Mouse (Mus musculus): Measurements from ENCODE around the gene Acot3. TPM values are rescaled to one million over a fixed set of nuclear protein-coding genes. Genes with fewer than 3 reads are reported as not detected.
"Not testable (repeated sequence)": the region's sequence is repeated elsewhere in the genome, so short reads cannot be mapped to it uniquely, and the experiment has no call there.

The Acot3 gene
- total RNA-seq, 2 experiments from 2014 or later: not detected

- DNase-seq: no peak
These were observed 7.9 kb upstream of the Acot3 start for GRCm38 (mm10) chr12:84044045-84044444.

GRCm38 (mm10) chr12:84046906-84047305 lies 5.0 kb upstream of the Acot3 start:
- no peak for DNase-seq

DNA sequence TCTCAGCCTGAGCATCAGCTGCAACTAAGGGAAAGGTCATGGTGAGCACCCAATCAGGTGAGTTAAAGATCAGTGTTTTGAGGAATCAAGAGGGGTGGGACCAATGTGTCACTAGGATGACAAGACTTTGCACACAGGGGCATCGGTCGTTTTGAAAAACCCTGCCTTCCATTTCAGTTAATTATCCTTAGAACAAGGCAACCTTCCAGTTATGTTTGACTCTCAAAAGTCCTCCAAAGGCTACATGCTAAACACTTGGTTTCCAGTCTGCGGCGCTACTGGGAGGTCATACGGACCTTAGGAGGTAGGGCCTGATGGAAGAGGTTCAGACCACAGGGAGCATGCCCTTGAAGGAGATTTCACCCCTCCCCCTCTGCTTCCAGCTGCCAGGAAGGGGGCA lies 1.2 kb upstream of the Acot3 start:
- DNase-seq: not testable (repeated sequence)

- DNase-seq: no peak
These were observed 665 bp downstream of the Acot3 start for GRCm38 (mm10) chr12:84052609-84053008.

GRCm38 (mm10) chr12:84053173-84053572 lies 1.2 kb downstream of the Acot3 start:
- no peak for DNase-seq

DNA sequence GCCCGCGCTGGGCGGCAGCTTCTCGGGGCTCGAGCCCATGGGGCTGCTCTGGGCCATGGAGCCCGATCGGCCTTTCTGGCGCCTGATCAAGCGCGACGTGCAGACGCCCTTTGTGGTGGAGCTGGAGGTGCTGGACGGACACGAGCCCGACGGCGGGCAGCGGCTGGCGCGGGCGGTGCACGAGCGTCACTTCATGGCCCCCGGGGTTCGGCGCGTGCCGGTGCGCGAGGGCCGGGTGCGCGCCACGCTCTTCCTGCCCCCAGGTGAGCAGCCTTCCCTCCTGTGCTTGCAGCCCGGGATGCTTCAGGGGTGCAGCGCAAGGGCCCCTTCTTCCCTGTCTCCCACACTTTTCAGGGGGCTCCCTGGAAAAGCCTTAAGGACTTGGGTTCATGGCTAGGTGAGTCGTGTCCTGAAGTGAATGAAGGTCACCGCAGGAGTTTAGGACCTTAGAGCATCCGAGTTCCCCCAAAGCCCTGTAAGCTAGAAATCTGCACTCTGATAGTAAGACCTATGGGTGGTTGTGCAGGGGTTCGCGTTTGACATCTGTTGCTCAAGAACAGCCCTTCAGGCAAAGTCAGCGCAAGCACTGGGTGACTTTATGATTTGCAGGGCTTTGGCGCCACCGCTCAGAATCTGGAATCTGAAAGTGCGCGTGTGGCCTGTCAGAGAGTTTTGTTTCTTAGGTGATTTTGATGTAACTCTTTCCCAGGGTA lies 1.9 kb downstream of the Acot3 start:
- no peak for DNase-seq

GRCm38 (mm10) chr12:84060946-84061345 lies 9.0 kb downstream of the Acot3 start:
- DNase-seq: no peak

DNA sequence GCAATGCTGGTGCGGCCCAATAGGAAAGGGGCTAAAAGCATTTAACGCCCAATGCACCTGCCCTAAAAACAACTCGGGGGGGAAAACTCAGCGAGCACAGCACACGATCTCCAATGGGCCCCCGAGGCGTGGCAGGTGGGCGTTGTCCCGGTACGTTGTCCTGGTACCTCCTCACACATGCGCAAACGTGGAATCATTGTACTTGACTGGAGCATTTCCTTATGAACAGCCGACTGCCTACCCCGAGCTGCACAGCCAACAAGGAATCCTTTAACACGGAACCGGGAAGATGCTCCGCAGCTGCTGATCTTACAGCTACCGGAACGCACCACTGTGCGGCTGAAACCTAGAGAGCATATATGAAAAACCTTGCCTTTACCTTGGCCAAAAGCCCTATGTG lies 10.4 kb downstream of the Acot3 start:
- DNase-seq: no peak

- DNase-seq: peak; percentile 16
These were observed 11.3 kb downstream of the Acot3 start for GRCm38 (mm10) chr12:84063228-84063627.

DNA sequence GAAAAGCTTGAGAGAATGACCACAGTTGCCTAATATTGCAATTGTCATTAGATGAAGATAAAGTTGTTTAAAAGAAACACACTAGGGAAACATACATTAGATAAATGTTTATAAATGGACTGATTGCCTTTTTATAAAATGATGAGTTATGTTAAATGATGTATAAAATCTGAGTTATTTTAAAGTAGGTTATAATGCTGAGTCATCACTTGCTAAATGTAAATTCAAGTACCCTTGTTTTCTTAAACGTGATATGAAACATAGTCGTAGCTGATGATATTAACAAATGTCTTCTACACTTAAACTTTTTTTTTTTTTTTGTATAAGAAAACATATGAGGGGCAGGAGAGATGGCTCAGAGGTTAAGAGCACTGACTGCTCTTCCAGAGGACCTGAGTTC lies 11.9 kb downstream of the Acot3 start:
- no peak for DNase-seq

DNA sequence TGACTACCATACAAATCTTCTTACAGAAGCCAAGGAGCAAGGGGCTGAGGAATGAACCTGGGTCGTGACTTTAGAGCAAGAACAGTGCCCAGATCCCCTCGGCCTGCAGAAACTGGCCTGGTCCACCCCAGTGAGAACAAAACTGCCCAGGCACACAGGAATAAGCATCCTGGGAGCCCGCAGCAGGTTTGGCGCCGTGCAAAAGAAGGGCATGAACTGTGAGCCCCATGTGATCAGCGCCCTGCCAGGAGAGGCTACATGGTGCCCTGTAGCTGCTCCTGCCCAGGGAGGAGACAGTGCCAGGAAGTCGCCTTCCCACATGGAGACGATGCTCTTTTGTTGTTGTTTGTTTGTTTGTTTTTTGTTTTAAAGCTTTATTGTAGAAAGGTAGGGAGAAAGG lies 12.7 kb downstream of the Acot3 start:
- DNase-seq: no peak

GRCm38 (mm10) chr12:84067752-84068151 lies 15.8 kb downstream of the Acot3 start:
- DNase-seq: no peak

- no peak for DNase-seq
These were observed 16.4 kb downstream of the Acot3 start for GRCm38 (mm10) chr12:84068296-84068695.

DNA sequence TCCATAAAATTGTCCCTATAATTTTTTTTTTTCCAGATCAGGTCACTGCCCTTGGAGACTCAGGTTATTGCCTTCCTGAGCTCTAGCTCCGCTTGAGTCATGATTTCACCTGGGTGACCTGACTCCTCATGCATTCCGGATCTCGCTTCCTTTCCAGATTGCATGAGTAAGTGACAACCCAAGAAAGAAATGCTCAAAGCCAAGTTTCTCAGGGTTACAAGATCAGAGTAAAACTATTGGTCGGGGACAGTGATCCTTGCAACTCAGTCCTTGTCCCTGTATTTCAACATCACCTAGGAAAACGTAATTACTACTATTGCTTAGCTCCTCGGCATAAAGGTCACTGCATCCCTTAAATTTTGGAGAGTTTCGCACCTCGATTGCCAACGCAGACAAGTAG lies 17.0 kb downstream of the Acot3 start, which contains the start of gene Acot5:
Acot5 (plus strand) TSS at position 340 of the 400 bp plus-strand sequence.
- DNase-seq: no peak

- peak; percentile 34 for DNase-seq
These were observed 17.6 kb downstream of the Acot3 start for GRCm38 (mm10) chr12:84069582-84069981.

GRCm38 (mm10) chr12:84071696-84072095 lies 19.8 kb downstream of the Acot3 start:
- DNase-seq: no peak

- no peak for DNase-seq
These were observed 25.5 kb downstream of the Acot3 start for GRCm38 (mm10) chr12:84077371-84077990.

DNA sequence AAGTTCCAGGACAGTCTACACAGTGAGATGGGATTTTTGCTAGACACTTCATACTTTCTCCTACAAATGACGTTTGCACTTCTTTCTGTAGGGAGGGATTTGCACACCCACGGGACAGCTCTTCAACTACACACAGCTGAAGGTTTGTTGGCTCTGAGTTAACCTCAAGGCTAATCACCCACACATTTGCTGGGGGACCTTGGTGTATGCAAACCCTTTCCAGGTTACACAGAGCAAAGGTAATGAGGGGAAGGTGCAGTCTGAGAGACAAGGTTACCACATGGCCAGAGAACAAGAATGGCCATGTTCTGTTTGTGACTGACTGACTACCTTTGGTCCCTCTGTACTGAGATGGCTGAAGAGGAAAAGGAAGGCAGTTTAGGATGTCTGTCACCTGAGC lies 31.9 kb downstream of the Acot3 start:
- DNase-seq: no peak

DNA sequence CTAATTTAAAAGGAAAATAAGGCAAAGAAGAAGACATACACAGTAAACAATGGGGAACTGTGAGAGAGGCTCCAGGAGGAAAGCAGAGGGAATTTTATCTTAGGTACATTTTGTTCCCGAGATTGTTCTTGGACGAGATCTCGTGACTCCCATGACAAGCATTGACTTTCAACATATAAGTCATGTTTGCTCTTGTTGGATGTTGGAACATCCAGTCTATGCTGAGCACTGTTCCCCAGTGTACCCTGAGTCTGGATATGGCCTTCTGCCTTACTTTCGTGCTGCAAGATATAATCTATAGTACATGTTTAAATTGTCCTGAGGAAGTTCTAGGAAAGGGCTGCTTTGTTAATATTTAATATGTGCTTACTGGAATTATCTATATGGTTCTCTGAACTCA lies 32.6 kb downstream of the Acot3 start:
- no peak for DNase-seq

DNA sequence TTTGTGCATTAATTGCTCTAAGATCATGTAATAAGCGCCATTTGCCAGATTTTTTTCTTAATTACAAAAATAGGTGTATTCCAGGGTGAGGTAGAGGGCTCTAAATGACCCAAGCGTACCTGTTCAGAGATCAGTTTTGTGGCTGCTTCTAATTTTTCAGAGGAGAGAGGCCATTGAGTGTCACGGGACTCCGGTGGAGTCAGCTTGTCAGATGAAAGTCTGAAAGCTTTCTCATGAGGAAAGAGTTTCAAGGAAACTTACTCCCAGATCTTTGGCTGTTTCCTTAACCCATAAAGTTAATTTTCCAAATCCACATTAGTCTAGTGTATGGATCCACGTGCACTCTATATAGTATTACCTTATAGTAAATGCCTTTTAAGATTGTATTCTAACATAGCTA lies 42.7 kb downstream of the Acot3 start:
- not testable (repeated sequence) for DNase-seq

DNA sequence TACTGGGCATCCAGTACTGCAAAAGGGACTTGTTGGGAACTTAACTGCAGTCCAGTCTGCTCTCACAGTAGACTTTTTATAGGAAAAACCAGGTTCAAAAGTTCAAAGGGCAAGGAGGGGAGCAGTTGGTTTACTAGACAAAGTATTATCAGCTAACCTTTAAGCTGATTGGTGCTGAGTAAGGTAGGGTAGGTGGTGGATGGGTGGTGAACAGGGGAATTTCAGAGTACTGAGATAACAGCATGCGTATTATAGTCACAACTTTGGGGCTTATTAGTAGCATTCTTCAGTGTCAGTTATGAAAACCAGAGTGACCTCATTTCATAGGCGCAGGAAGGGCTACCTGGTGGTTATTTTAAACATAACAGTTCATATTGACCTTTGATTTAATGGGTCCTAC lies 47.7 kb downstream of the Acot3 start:
- DNase-seq: no peak

- DNase-seq: no peak
These were observed 48.1 kb downstream of the Acot3 start for GRCm38 (mm10) chr12:84100071-84100470.

DNA sequence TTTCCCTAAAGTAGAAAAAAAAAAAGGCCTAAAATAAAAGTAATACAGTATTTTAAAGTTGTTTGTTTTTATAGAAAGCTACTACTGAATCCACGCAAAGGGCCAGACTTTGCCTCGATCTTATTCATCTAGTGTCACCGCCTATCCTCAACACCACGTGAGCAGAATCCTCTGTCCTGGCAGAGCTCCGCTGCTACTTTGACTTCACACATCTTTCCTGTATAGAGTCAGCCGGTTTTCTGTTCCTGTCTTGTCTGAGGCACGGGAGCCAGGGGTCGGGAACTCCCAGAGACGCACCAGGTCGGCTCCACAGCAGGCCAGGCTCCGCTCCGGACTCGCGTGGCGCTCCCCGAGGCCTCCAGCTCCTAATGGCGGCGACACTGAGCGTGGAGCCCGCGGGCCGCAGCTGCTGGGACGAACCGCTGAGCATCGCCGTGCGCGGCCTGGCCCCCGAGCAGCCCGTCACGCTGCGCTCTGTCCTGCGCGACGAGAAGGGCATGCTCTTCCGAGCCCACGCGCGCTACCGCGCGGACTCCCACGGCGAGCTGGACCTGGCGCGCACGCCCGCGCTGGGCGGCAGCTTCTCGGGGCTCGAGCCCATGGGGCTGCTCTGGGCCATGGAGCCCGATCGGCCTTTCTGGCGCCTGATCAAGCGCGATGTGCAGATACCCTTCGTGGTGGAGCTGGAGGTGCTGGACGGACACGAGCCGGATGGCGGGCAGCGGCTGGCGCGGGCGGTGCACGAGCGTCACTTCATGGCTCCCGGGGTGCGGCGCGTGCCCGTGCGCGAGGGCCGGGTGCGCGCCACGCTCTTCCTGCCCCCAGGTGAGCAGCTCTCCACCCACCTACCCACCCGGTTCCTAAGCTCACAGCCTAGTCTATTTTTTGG lies 48.9 kb downstream of the Acot3 start, which contains the start of gene Acot6:
Acot6 (plus strand) TSS at position 51 of the 889 bp plus-strand sequence.
- DNase-seq: peak; percentile 55
